Mouse (Mus musculus): ENCODE results near the gene Ciz1.
A peak's percentile ranks its signal among the peaks of the same experiment; 100 is the strongest.

Gene Ciz1

DNA sequence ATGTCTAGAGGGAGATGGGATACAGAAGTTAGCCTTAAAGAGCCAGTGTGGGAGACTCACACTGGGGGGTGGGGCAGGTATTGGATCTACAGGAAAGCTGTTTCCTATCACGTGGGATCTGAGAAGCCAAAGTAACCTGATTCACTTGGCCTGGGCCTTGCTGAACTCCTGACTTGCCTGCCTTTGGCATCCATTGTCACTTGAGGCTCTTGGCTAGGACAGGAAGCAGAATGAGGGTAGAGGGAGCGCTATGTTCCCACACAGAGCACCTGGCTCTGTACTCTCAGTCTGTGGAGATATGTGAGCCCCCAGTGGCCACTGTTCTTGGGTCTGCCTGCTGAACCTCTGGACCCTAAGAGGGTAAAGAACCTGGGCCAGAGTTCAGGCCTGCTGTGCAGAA lies 64.4 kb downstream of the Ciz1 start:
- ATAC-seq (ENCODE audit: low TSS enrichment) = no peak

GRCm38 (mm10) chr2:32417486-32417885 lies 65.4 kb downstream of the Ciz1 start:
- no peak for ATAC-seq (ENCODE audit: low TSS enrichment)

- ATAC-seq (ENCODE audit: low TSS enrichment) = no peak
These were observed 66.5 kb downstream of the Ciz1 start for GRCm38 (mm10) chr2:32418430-32419151.

DNA sequence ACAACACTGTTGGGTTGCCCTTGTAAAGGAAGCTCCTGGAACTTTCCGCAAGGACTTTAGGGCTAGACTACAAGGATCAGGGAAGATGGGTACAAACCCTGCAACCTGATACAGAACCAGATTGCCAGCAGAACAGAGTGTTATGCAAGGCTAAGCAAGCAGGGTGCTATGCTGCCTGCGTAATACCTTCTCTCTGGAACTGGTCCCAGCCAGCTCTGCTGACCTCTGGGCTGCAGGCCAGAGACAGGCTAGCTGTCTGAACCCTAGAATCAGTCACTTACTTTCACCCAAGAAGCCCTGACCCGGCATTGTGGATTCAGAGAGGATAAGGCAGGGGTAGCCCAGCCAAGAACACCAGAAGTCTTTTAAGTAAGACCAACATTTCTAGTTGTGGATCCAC lies 67.2 kb downstream of the Ciz1 start:
- ATAC-seq (ENCODE audit: low TSS enrichment) = peak; percentile 39; the same call in 1 of the 2 replicates

- ATAC-seq (ENCODE audit: low TSS enrichment) = no peak
These were observed 68.0 kb downstream of the Ciz1 start for GRCm38 (mm10) chr2:32420066-32420608.

DNA sequence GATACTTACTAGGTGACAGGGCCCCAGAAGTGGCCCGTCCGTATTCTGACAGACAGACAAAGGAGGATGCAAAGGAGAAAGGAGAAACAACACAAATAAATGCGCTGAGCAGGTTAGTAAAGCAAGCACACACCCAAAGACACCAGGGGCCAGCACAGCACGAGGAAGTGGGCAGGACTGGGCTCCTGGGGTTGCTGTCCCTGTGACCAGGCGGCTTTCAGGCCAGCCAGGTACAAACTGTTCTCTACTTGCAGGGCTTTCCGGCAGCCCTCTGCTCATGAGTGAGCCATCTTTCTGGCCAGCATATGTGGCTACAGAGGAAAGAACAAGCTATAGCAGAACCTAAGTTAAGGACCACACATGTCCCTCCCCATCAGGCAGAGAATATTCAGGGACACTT lies 68.5 kb downstream of the Ciz1 start:
- ATAC-seq (ENCODE audit: low TSS enrichment) = no peak

DNA sequence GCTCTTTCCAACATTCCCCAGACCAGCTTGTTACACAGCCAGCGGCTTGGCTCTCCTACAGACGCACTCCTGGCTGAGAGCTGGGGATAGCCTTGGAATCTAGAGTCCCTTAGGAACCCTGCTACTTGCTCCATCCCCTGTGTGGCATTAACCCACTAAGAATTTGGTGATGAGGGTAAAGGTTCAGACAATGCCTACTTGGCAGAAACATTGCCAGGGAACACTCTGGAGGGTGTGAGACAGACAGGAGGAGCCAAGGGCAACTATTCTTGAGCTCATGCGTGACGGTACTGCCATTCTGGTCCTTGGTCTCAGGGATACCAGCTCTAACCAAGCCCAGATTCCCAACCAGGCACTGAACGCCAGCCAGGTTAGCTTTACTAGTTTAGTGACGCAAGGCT lies 69.7 kb downstream of the Ciz1 start:
- ATAC-seq (ENCODE audit: low TSS enrichment) = no peak

DNA sequence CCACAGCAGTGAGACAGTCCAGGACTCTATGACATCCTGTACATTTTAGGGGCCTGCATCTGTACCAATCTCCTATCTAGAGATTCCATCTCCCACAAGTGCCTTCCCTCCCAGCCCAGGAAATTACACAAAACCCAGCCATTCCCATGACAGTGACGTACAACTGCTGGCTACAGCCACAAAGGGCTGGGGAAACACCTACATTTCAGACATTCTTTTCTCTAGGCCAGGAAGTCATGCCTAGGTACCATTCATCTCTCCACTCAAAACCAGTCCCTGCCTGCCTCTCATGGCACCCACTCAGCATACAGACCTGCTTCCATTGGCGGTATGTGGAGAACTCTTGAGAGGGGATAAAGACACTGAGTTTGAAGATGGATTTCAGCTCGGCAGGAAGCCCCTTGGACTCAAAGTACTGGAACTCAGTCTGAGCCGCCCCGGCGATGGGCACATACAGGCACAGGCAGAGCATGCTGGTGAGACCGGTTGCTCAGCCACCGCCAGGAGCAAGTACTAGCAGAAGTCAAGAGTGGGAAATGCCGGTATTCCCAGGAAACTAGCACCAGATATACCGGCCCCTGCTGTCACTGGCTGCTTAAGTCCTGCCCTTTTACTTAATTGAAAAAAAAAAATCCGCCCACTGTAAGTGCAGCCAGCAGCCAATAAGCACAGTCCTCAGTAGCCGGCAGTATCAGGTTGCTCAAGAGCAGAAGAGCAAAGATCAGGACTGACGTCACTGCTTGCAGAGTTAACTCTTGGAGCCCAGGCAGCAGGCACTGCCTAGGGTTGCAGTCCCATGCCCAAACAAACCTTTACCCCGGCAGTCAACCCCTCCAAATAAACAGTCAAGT lies 71.6 kb downstream of the Ciz1 start:
- ATAC-seq (ENCODE audit: low TSS enrichment) = peak; percentile 17; the same call in 1 of the 2 replicates

GRCm38 (mm10) chr2:32424796-32425195 lies 72.7 kb downstream of the Ciz1 start:
- no peak for ATAC-seq (ENCODE audit: low TSS enrichment)

GRCm38 (mm10) chr2:32425568-32425967 lies 73.4 kb downstream of the Ciz1 start:
- peak; percentile 48 for ATAC-seq (ENCODE audit: low TSS enrichment)

- ATAC-seq (ENCODE audit: low TSS enrichment) = no peak
These were observed 74.0 kb downstream of the Ciz1 start for GRCm38 (mm10) chr2:32426141-32426540.

- no peak for ATAC-seq (ENCODE audit: low TSS enrichment)
These were observed 75.6 kb downstream of the Ciz1 start for GRCm38 (mm10) chr2:32427720-32428119.

- peak; percentile 65 for ATAC-seq (ENCODE audit: low TSS enrichment)
These were observed 76.2 kb downstream of the Ciz1 start for GRCm38 (mm10) chr2:32428262-32428722.

DNA sequence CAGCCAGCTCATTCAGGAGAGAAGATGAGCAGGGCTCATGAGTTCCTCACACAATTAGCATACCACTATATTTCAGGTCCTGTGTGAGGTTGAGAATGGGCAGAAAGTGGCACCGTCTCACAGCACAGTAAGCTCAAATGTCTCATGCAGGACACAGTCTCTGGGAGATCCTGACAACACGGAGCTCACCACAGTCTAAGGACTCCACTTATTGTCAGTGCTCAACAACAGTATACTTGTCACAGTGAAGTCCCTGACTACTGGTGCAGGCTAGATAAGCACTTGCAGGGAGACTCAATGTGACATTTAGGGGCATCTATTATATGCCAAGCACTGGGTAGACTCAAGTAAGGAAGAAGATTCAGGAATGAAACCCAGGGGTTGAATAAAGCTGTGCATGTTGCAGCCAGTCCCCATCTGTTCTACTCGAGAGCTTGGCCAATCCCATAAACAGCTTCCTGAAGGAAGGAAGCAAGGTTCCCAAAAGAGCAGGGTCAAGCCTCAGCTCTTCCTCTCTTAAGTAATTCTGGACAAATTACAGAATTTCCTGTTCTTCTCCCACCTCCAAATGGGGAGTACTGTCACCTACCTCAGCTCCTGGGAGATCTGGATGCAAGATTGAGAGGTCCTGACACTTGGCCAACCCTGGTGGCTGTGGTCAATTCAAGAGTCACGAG lies 77.2 kb downstream of the Ciz1 start:
- no peak for ATAC-seq (ENCODE audit: low TSS enrichment)
